Mouse (Mus musculus) olfactory bulb, adult 2 months (tissue): ENCODE results near the gene Tk1.

Source experiments
- CTCF ChIP-seq: fragments of 200-500 bp; IDR thresholded peaks from 2 replicates; pipeline ENCODE4 v1.5.1; 2012; ENCODE audit warnings: low read depth, mild to moderate bottlenecking, low read length, moderate library complexity; ENCODE audit not compliant: insufficient read depth
- POLR2A ChIP-seq: fragments of 200-500 bp; IDR thresholded peaks from 2 replicates; pipeline ENCODE4 v1.6.1; 2012; ENCODE audit warnings: mild to moderate bottlenecking, low read depth, low read length, moderate library complexity; ENCODE audit not compliant: insufficient read depth

- TF ChIP-seq POLR2A (no peak), CTCF (no peak)
These were observed 46.3 kb downstream of the Tk1 start for GRCm38 (mm10) chr11:117779434-117780198.
